Mouse (Mus musculus) adrenal gland, adult 8-10 months (tissue): ENCODE data around the gene Wdr95. TPM values are rescaled to one million over a fixed set of nuclear protein-coding genes. Genes with fewer than 3 reads are reported as not detected.

Source experiments
- DNase-seq: peaks from one replicate; pipeline ENCODE4 v3.0.0; 2022
- total RNA-seq, 4 experiments: library from RNA; stranded (reverse); gene quantifications; 2 replicates each; pipeline ENCODE4 v1.2.4; 2022

Wdr95 gene
- total RNA-seq, 4 experiments from 2014 or later, result 0.11 TPM; not detected in 3

GRCm38 (mm10) chr5:149623815-149624675 is 95.6 kb downstream of the Wdr95 start:
- DNase-seq, result no peak

GRCm38 (mm10) chr5:149625547-149625946 is 97.1 kb downstream of the Wdr95 start:
- DNase-seq, result no peak

DNA sequence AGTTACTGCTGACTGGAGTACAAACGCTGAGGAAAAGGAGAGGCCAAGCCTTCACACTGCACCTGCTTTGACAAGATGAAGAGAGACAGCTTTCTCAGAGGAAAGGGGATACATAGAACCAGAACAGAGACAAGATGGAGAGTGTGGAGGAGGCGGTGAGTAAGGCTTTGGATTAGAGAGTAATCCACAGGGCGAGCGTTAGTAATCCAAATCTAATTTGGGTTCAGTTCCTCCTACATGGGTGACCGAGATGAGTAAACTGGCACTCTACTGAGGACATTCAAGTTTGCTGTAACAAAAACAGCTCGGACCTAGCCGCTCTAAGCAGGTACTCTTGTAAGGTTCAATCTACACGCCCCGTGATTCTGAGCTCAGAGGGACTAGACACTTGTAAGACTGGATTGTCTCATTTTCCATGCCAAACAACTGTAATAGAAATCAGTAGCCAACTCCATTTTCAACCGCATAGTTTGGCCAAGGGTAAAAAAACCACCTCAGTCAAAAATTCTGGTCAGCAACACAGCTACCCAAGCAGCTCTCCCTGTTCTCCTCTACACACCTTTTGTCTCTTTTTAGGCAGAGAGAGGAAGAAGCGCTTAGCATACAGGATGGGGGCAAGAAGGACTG is 106.0 kb downstream of the Wdr95 start:
- DNase-seq, result no peak

DNA sequence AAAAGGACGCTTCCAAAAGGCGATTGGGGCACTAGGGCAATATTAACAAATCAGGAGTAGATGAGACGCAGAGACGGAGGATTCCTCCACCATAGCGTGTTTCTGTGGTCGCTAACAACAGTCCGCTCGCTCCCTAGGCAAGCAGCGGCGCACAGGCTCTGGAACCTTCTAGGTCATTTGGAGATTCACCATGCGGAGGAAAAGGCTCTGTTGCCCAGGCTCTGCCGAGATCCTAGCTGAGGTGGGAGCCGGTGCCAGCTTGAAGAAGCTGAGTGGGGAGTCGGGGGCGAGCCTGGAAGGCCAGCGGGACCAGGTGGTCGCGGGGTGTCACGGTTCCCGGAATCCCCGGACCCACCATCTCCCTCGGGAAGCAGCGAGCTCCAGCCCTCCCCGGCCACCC is 107.1 kb downstream of the Wdr95 start:
- no peak for DNase-seq

DNA sequence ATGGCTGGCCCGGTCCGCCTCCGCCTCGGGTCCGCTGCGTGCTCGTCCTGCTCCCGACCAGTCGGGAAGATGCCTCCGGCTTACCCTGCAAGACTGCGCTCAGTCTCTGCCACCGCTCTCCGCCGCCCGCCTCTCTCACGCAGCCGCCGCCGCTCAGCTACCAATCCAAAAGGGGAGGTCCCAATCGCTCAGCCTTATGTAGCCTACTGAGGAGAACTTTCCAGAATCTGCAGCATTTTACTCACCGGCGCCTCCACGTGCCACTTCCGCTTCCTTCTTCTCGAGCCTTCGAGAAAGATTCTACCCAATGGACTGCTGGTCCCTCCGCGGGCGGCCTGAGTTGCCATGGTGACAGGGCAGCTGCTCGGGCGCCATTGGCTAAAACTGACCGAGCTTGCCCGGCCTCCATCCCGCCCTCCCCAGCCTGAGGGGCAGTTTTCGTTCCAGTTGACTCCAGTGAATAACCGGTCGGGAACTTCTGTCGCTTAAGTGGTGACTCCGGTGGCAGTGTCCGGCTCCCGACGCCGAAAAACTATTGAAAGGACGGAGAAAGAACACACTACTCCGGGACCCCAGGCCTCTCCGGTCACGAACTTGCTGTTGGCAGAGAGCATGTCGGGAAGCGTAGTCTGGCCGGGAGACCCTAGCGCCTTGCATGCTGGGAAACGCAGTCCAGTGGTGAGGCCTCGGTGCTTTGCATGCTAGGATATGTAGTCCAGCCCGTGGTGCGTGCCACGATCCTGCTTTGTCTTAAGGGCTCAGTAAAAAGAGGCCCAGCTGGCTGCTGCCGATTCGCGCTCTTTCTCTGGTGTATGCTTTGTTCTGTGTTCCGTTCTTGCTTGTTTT is 107.8 kb downstream of the Wdr95 start, which contains the start of gene Hsph1:
Hsph1 (minus strand) TSS at position 302 of the 846 bp plus-strand sequence.
- DNase-seq, result peak; percentile 99

DNA sequence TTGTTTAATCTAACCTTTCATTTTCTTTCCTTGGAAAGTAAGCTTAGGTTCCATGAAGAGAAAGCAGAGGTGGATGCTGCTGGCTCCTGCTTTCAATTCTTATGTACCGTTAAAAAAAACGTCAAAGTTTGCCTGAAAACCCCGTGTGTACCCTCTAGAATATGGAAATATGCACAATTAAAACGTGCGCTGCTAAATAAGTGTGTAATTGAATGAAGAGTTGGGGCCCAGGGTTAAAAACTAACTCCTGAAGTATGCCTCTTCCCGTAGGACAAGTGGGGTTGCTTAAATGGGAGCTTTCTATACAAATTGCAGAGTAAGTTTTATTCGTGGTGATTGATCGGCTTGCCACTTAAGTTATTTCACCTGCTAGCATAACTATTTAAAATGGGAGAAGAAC is 108.8 kb downstream of the Wdr95 start:
- no peak for DNase-seq

DNA sequence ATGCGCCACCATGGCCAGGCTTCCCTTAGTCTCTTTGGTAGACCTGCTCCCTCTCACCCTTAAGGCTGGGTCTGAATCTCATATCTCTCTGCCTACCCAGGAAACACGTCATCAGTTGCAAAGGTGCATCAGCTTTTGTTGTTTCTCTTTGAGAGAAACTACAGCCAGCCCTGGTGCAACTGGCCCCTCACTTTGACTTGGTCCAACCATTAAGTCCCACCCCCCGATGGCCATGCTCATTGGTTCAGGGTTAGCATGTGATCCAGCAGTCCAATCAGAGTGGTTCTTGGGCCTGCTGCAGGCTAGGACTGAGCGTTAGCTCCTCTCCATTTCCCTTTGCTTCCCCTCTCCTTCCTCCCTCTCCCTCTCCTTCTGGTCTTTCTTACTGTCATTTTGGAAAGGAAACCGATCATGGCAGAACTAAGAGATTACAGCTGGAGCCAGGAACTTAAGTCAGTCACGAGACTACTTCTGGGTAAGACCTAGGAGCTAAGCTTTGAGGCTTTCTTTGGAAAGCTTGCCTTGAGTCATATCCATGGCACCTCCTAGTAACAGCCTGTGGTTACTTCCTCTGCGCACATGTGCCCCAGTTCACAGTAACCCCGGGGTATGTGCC is 112.9 kb downstream of the Wdr95 start:
- DNase-seq, result no peak

- DNase-seq, result no peak
Measured at GRCm38 (mm10) chr5:149642366-149642765, 113.9 kb downstream of the Wdr95 start.

DNA sequence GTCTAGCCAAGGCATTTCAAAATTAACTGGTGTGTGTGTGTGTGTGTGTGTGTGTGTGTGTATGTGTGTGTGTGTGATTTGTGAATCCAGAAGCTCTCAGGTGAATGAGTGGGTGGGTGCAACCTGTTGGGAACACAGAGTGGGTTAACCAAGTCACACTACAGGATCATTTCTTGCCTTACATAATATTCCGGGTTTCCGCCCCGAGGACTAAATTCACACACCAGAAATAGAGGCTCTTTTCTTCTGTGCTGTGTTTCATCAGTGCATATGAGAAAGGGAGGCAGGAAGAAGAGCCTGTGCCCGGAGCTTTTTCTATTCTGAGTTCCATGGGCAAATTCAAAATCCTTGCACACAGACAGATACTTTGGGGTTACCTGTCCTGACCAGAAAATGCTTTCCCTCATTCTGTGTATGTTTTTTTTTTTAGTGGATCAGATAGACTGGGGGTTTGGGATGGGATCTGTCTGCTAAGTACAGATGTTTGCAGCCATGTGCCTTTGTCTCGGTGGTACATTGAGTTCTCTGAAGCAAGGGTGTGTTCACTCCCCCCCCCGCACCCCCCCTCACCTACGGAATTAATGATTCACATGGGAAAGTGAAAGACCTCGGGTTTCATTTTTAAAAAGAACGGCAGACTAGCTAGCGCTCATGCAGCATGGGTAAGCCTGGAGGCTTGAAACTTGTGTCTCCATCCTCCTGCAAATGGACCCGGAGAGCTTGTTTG is 114.5 kb downstream of the Wdr95 start:
- DNase-seq, result no peak

DNA sequence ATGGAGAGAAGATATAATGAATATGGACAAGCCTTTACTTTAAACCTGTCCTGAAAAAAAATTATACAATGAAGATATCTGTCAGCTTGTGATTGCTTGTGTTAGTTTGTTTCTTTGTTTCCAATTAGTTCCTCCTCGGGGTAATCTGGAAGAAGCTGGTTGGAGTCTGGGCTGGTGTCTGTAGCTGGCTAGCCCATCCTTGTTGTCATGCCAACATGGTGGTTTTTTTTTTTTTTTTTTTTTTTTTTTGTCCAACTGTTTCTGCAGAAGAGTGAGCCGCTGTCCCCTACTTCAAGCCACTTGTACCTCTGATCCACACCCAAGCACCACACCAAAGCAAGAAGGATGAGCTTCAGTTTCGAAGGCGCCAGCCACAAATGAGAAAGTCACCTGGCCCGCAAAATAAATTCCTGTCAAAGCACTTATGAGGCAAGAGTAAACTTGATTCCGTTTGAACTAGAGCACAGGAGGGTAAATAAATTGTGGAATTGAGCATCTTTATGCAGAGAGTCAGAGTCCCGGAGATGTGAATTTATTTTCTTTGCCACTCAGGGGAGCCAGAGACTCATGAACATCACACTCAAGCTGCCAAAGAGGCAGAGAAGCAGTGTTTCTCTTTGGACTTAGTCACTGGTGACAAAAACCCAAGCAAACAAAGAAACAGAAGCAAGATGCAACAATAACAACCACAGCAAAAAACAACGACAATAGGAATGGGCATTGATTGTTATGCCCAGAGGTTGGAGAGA is 119.1 kb downstream of the Wdr95 start:
- no peak for DNase-seq

DNA sequence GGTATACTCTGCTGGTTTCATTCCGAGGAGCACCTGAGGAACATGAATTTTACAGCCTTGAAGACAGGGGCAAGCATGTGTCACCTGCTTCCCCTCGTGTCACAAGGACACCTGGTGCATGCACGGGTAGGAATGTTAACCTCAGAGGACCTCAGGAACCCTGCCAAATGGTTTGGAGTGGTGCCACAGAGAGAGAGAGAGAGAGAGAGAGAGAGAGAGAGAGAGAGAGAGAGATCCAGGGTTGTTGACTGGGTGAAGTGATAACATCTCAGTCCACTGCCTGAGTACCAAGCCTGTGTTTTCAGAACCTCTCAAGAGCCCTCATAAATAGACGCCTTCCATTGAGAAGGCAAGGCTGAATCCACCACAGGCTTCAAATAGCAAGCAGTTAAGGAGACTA is 119.7 kb downstream of the Wdr95 start:
- no peak for DNase-seq

DNA sequence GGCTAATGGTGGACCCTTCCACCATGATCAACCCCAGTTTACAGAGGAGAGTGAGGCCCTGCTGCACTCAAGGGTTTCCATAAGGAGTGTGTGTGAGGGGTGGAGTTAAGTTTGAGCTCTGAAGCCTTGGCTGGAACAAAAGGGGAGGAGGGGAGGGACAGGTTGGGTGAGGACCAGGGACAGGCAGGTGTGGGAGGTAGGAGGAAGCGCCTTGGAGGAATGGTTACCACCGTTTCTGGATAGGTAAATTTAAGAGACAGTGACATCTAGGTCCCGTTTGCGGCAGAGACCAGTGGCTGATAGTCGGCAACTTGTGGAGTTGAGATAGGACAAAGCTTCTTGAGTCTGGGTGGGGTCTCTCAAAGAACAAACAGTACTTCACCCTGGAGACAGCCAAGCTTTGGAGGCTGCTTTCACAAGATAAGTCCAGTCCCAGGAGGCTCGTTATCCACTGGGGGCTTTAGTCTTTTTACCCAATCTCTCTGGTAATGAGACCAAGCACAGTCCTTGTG is 120.5 kb downstream of the Wdr95 start:
- no peak for DNase-seq

DNA sequence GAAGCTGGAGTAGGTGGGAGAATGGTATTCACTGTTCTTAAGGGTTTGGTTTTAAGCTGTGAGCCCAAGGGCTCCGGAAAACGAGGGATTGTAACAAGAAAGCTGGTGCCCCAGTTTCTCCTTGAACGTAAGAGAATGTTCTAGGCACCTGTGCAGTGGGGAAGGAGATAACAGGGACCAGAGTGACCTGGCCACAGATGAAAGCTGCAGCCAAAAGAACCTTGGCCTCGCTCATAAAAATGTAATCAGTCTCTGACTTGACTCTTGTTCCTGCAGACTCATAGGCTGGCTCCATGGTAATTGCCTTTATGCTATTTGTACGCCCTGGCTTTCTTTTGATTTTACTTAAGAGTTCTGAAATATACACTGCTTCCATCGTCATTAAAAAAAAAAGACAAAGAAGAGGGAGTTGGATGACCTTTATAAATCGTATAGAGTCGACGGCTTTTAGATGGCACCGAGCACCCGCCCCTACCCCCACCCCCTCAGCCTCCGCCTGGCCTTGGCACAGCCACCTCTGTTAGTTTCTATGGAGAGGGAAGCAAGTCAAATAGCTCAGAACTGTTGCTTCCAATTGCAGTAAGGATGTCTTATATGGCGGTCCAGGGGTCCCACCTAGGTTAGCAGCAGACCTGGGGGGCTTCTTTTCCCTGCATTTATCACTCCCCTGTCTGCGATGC is 121.2 kb downstream of the Wdr95 start:
- peak; percentile 50 for DNase-seq

- no peak for DNase-seq
Measured at GRCm38 (mm10) chr5:149650179-149650553, 121.7 kb downstream of the Wdr95 start.

DNA sequence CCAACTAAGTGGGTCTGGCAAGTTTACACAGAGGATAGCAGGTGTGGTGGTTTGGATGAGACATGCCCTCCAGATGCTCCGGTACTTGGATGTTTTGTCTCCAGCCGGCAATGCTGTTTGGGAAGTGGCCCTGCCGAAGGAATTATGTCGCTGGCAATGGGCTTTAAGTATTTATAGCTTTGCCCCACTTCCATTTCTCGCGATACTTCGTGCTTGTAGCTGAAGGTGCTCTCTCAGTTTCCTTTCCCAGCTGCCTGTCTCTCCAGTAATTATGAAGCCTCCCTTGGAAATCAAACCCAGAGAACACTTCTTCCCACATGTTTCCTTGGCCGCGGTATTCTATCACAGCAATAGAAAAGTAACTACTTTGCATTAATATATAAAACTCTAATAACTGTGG is 127.2 kb downstream of the Wdr95 start:
- DNase-seq, result no peak

- no peak for DNase-seq
Measured at GRCm38 (mm10) chr5:149658022-149658421, 129.5 kb downstream of the Wdr95 start.

DNA sequence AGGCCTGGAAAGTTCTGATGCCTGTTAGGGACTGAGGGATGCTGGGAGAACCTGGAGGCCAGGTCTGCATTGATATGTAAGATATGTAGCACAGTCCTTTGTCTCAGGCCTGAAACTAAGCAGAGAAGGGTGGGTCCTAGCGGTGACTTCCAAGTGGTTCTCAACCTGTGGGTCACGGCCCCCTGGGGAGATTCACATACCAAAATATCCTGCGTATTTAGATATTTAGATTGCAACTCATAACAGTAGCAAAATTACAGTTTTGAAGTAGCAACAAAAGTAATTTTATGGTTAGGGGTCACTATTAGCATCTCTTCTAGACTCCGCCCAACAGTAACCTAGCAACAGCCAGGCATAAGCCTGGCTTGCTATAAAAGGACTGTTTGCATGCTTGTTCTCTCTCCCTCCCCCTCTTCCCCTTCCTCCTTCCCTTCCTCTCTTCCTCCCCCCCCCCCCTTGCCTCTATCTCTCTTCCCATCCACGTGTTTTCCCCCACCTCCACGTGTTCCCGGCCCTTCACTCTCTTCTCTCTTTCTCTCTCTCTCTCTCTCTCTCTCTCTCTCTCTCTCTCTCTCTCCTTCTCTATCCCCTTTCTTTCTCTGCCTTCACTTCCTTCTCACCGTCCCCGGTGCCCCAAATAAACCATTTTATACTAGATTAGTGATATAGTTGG is 130.4 kb downstream of the Wdr95 start:
- DNase-seq, result no peak

GRCm38 (mm10) chr5:149659414-149659780 is 130.9 kb downstream of the Wdr95 start:
- no peak for DNase-seq

DNA sequence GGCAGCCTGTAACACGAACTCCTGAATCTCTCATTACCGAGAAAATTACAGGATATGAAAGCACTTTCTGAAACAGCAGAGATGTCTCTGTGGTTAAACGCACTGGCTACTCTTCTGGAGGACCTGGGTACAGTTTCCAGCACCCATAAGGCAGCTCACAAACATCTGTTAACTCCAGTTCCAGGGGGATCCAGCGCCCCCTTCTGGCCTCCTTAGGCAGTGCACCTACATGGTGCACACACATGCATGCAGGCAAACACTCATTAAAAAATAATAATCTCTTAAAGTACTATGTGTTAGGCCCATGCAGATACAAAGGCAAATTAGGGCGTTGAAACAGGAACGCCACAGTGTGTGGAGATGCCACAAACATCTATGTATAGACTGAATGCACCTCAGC is 132.9 kb downstream of the Wdr95 start:
- no peak for DNase-seq
